Mouse (Mus musculus) retina, postnatal 7 days (tissue): ENCODE measurements at regions not wholly inside any gene's neighbourhood (a gene's known extent, or its start where the extent isn't known, plus 50 kb on each side); places are given as distances from the start of the nearest gene placed in this dataset.

Experiments
- DNase-seq: peaks from one replicate; pipeline ENCODE4 v3.0.0-alpha.2; 2012; ENCODE audit warnings: low read depth, low spot score

- no peak for DNase-seq
Observed at GRCm38 (mm10) chr7:124857106-124857505, 587.4 kb upstream of the Kdm8 start.

GRCm38 (mm10) chr7:124861397-124861796, 583.1 kb upstream of the Kdm8 start:
- no peak for DNase-seq

- DNase-seq: no peak
Observed at GRCm38 (mm10) chr7:124868133-124868603, 576.3 kb upstream of the Kdm8 start.

- DNase-seq: no peak
Observed at GRCm38 (mm10) chr7:124868621-124869020, 575.9 kb upstream of the Kdm8 start.

GRCm38 (mm10) chr7:124880771-124881170, 563.7 kb upstream of the Kdm8 start:
- DNase-seq: no peak

GRCm38 (mm10) chr7:124907233-124907632, 537.2 kb upstream of the Kdm8 start:
- no peak for DNase-seq

- DNase-seq: no peak
Observed at GRCm38 (mm10) chr7:124907662-124908296, 536.7 kb upstream of the Kdm8 start.

- no peak for DNase-seq
Observed at GRCm38 (mm10) chr7:124914061-124914460, 530.4 kb upstream of the Kdm8 start.

GRCm38 (mm10) chr7:124914479-124914878, 530.0 kb upstream of the Kdm8 start:
- DNase-seq: no peak

GRCm38 (mm10) chr7:124914972-124915371, 529.5 kb upstream of the Kdm8 start:
- DNase-seq: no peak

GRCm38 (mm10) chr7:124915637-124916036, 528.8 kb upstream of the Kdm8 start:
- DNase-seq: no peak

GRCm38 (mm10) chr7:124917606-124918120, 526.8 kb upstream of the Kdm8 start:
- DNase-seq: no peak

- no peak for DNase-seq
Observed at GRCm38 (mm10) chr7:124922806-124923205, 521.7 kb upstream of the Kdm8 start.

- no peak for DNase-seq
Observed at GRCm38 (mm10) chr7:124933573-124933972, 510.9 kb upstream of the Kdm8 start.

GRCm38 (mm10) chr7:124939357-124939756, 505.1 kb upstream of the Kdm8 start:
- no peak for DNase-seq

GRCm38 (mm10) chr7:124941527-124941926, 502.9 kb upstream of the Kdm8 start:
- DNase-seq: no peak

GRCm38 (mm10) chr7:124946424-124946823, 498.1 kb upstream of the Kdm8 start:
- no peak for DNase-seq

- no peak for DNase-seq
Observed at GRCm38 (mm10) chr7:124957329-124957728, 487.1 kb upstream of the Kdm8 start.

GRCm38 (mm10) chr7:124974870-124975488, 469.5 kb upstream of the Kdm8 start:
- DNase-seq: no peak

- DNase-seq: no peak
Observed at GRCm38 (mm10) chr7:124989456-124989855, 455.0 kb upstream of the Kdm8 start.

GRCm38 (mm10) chr7:124990695-124991094, 453.8 kb upstream of the Kdm8 start:
- DNase-seq: no peak

- DNase-seq: no peak
Observed at GRCm38 (mm10) chr7:124996538-124996937, 447.9 kb upstream of the Kdm8 start.

GRCm38 (mm10) chr7:125000669-125001068, 443.8 kb upstream of the Kdm8 start:
- no peak for DNase-seq
